Mouse (Mus musculus) brain, adult 2 months (tissue): ENCODE results near the gene Mfsd14a.

ENCODE experiments used
- DNase-seq: peaks from one replicate; pipeline ENCODE4 v3.0.0; 2011; ENCODE audit warnings: low read depth, low spot score

Gene Mfsd14a

DNA sequence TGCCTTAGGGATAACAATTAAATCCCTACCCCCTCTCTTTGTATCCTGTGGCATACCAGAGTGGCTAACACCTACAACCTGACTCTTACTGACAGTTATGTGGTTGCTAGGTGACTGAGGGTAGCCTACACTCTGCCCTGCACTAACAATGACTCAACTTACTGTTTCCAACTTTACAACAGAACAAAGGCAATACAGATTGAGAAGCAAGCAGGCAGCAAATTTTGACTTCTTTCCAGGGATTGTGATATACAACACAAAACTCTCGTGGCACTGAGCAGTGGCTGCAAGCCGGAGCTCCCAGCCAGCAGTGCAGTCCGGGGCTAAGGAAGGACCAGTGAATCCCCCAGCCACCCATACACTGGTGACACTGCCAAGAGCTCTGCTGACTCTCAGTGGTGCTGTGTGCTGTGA lies 10.4 kb downstream of the Mfsd14a start:
- peak; percentile 71 for DNase-seq

DNA sequence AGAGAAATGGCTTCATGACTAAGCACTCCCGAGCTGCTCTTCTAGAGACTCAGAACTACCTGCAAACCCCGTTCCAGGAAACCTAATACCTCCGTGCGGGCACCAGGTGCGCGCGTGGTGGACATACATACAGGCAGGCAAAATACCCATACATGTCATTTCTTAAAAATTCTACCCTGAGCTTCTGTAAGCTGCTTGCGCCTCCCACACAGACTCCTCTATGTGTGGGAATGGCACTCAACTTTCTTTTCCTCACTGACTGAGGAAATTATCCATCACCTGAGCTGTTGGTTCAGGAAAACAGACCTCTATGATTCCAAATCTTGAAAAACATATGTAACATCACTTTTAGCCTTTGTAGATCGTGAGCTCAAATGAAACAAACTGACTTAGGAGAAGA lies 11.8 kb downstream of the Mfsd14a start:
- peak; percentile 36 for DNase-seq

GRCm38 (mm10) chr3:116648805-116649204 lies 13.7 kb downstream of the Mfsd14a start:
- DNase-seq = no peak

DNA sequence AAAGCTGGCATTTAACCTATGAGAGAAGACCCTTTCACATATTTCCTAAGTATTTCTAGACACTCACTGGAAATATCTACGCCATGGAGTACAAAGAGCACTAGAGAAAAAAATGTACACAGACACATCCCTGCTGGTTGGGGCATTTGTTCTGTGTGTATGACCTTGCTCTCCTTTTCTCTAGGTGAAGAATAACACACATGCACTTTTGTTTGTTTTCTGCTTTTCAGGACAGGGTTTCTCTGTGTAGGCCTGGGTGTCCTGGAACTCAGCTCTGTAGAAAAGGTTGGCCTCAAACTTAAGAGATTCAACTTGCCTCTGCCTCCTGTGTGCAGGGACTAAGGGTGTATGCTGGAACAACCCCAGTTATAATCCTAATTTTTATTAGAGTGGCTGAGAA lies 16.1 kb downstream of the Mfsd14a start:
- no peak for DNase-seq

DNA sequence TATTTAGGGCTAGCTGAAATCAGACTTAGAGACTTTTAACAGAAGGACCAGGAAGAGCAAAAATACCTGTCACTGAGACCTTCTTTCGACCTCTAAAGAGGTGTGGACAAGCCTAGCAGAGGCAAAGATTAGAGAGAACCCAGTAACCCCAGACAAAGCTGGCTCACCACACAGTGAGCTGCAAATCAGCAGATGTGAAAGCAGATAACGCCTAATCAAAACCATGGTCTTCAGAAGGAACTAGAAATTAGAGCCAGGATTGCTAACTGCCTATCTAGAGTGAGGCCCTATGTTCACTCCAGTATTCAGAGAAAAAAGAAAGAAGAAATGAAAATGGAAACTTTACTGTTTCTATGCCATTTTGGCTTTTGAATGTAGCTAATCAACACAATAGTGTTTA lies 20.1 kb downstream of the Mfsd14a start:
- no peak for DNase-seq

- DNase-seq = no peak
Measured at GRCm38 (mm10) chr3:116641811-116642371, 20.6 kb downstream of the Mfsd14a start.

GRCm38 (mm10) chr3:116640024-116640423 lies 22.5 kb downstream of the Mfsd14a start:
- no peak for DNase-seq

GRCm38 (mm10) chr3:116638572-116638971 lies 23.9 kb downstream of the Mfsd14a start:
- no peak for DNase-seq

- no peak for DNase-seq
Measured at GRCm38 (mm10) chr3:116637693-116638476, 24.6 kb downstream of the Mfsd14a start.

- DNase-seq = no peak
Measured at GRCm38 (mm10) chr3:116635799-116636198, 26.7 kb downstream of the Mfsd14a start.

GRCm38 (mm10) chr3:116634853-116635252 lies 27.6 kb downstream of the Mfsd14a start:
- no peak for DNase-seq

- DNase-seq = no peak
Measured at GRCm38 (mm10) chr3:116634091-116634490, 28.4 kb downstream of the Mfsd14a start.

GRCm38 (mm10) chr3:116632971-116633370 lies 29.5 kb downstream of the Mfsd14a start:
- no peak for DNase-seq

- no peak for DNase-seq
Measured at GRCm38 (mm10) chr3:116631459-116631858, 31.0 kb downstream of the Mfsd14a start.

DNA sequence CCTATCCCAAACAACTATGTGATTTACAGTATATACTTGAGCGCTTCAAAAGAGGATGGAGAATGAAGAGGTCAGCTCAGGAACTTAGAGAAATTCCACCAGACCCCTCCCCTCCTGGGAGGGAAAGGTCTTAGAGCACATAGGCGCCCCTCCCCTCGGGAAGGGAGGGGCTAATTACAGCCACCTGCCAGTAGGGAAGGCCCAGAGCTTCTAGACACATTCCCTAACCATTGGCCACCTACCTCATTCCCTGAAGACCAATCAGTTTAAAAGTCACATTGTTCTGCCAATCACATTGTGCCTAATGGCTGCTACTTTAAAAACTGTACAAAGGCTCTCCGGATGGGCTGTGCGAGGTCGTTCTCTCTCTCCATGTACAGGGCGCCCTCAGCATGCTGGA lies 39.8 kb downstream of the Mfsd14a start:
- DNase-seq = no peak

DNA sequence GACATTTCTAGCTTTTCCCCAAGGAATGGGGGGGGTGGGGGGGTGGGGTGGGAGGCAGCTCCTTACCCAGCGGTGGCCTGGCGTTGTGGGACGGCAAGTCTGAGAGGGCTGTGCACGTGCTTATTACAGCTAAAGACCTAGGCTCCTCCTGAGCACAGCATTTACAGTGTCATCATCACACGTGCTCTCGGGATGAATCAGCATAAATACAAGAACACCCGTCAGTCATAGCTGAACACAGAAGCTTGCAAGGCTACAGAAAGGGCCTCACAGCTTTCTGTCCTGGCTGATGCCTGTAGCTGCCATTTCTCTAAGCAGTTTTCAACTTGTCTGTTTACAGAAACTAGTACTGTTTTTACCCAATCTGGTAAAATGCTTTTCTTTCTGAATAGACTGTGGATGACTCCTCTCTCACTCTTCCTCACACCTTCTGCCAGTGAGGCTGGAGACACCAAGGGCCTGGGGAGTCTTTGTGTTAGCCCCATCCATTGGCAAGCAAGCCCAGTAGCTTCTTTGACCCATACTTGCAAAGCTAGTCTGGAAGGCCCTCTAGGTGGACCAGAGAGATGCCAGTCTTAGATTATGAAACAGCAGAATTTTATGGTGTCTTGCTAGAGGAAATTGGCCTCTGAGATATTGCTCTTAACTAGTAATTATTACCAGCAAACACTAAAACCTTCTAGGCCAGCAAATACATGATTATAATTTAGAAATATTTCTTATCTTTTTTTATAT lies 41.7 kb downstream of the Mfsd14a start:
- peak; percentile 47 for DNase-seq

DNA sequence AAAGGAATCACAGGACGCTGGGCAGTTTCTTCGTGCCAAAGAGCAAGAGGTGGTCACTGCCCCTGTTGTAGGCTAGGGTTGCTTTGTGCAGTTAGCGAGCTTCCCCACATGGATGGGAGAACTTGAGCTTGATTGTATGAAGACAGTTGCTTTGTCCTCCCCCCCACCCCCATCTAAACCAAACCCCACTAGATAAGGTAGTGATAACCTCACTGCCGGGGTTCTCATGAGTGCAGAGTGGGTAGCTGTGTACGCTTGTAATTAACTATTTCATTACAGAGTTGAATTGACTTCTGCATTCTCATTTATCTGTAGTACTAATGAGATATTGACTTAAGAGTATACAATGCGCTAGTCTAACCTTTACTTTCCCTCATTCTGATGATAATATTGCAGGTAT lies 43.6 kb downstream of the Mfsd14a start:
- no peak for DNase-seq

DNA sequence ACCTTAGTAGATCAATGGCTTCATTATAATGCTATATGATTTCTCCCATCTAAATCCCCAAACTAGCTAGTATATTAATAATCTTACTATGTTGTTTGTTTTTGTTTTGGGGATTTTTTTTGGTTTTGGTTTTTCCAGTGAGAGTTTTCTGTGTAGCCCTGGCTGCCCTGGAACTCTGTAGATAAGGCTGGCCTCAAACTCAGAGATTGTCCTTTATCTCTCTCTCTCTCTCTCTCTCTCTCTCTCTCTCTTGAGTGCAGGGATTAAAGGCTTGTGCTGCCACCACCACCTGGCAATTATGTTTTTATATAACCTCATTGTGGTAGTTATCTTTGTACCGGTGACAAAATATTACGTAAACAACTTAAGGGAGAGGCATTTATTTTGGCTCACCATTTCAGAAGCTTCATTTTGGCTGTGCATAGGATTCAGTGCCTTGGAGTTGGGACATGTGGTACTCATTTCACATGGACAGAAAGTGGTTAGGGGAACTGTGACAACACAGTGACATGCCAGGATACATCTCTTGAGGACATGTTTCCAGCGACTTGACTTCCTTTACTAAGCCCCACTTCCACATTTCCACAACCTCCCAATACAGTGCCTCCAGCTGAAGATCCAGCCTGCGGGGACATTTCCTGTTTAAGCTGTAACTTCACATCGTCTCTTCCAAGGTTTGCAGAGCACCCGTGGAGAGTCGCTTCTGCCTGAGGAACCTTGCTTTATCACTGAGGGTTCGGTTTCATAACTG lies 47.0 kb downstream of the Mfsd14a start:
- no peak for DNase-seq

DNA sequence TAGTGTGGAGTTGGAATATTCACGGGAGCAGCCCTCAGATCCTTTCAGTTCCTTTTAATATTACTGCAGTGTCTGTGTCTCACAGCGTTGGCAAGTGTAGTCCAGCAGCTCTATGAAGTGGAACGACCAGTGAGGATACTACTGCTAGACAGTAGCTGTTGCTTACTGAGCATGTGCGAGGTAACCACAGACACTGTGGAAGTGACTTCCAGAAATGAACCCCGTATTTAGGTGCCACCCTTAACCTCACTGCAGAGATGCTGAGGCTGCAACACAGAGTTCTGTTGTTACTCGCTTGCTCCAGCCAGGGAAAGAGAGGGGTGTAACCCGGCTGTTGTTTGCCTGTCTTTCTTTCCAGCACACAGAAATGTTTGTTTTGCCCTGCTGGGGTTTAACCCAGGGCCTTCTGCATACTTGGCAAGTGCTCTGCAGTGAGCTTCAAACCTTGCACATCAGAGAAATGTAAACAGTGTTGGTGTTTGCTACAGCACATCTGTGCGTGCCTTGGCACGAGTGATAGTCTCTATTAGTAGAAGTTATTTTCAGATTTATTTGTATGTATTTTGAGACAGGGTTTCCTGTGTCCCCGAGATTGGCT lies 48.1 kb downstream of the Mfsd14a start, which contains the start of gene Trmt13:
Gene Trmt13 (minus strand): TSS at position 293 of the 598 bp plus-strand sequence.
- peak; percentile 79 for DNase-seq

- peak; percentile 45 for DNase-seq
Measured at GRCm38 (mm10) chr3:116604570-116604969, 57.9 kb downstream of the Mfsd14a start.

GRCm38 (mm10) chr3:116601781-116602180 lies 60.7 kb downstream of the Mfsd14a start:
- DNase-seq = no peak
